Mouse (Mus musculus) heart, embryonic 16.5 days (tissue): Measurements from ENCODE around the gene Gtf2a2. TPM values are rescaled to one million over a fixed set of nuclear protein-coding genes. Genes with fewer than 3 reads are reported as not detected.
A peak's percentile ranks its signal among the peaks of the same experiment; 100 is the strongest.

Source experiments
- ATAC-seq: fragments of 200-750 bp; cut with Nextera tagmentation; replicated peaks from 2 replicates; pipeline ENCODE4 v1.8.0; 2017; ENCODE audit warnings: moderate number of reproducible peaks; ENCODE audit not compliant: insufficient read depth, low FRiP score; ENCODE audit errors: extremely low read depth
- H3K27ac ChIP-seq: fragments of 300-500 bp; sonication (generic); 2 replicates; pipeline ENCODE4 v1.5.1; 2014; ENCODE audit warnings: mild to moderate bottlenecking, low read length, control low read depth, moderate library complexity
- H3K27me3 ChIP-seq: fragments of 300-500 bp; sonication (generic); 2 replicates; pipeline ENCODE4 v1.6.1; 2014; ENCODE audit warnings: low read length, mixed read lengths; ENCODE audit not compliant: control insufficient read depth, insufficient read depth
- H3K36me3 ChIP-seq: fragments of 300-500 bp; sonication (generic); 2 replicates; pipeline ENCODE4 v1.6.1; 2014; ENCODE audit not compliant: control insufficient read depth, insufficient read depth
- H3K4me1 ChIP-seq: fragments of 300-500 bp; sonication (generic); 2 replicates; pipeline ENCODE4 v1.6.1; 2014; ENCODE audit warnings: low read length, mixed read lengths; ENCODE audit not compliant: control insufficient read depth, insufficient read depth
- H3K4me2 ChIP-seq: fragments of 300-500 bp; sonication (generic); 2 replicates; pipeline ENCODE4 v1.6.1; 2014; ENCODE audit warnings: low read depth, mild to moderate bottlenecking, control low read depth, low read length
- H3K4me3 ChIP-seq: fragments of 300-500 bp; sonication (generic); 2 replicates; pipeline ENCODE4 v1.5.1; 2014; ENCODE audit warnings: mild to moderate bottlenecking, control low read depth, low read length
- H3K9ac ChIP-seq: fragments of 300-500 bp; sonication (generic); 2 replicates; pipeline ENCODE4 v1.6.1; 2014; ENCODE audit warnings: low read length, control low read depth
- H3K9me3 ChIP-seq: fragments of 300-500 bp; sonication (generic); replicated peaks from 2 replicates; pipeline ENCODE4 v1.6.1; 2016; ENCODE audit warnings: low read length; ENCODE audit not compliant: control insufficient read depth
- WGBS: fragments of 180-500 bp; shearing (Covaris S2); extraction: QIAGEN DNeasy Blood & Tissue Kit; methylation state at CpG from one replicate; pipeline ENCODE4 v1.1.7; 2014; 5-methylcytosine and 5-hydroxymethylcytosine counted together
- polyA plus RNA-seq: library from polyadenylated mRNA; unstranded; fragments of >200 nt; fragmentation: Nextera tagmentation; extraction: Ambion mirVana; gene quantifications from 2 replicates; pipeline ENCODE4 v1.2.1, GENCODE M21; 2015

Gtf2a2 gene
- polyA plus RNA-seq, 1 experiment from 2014 or later, result 183 TPM

DNA sequence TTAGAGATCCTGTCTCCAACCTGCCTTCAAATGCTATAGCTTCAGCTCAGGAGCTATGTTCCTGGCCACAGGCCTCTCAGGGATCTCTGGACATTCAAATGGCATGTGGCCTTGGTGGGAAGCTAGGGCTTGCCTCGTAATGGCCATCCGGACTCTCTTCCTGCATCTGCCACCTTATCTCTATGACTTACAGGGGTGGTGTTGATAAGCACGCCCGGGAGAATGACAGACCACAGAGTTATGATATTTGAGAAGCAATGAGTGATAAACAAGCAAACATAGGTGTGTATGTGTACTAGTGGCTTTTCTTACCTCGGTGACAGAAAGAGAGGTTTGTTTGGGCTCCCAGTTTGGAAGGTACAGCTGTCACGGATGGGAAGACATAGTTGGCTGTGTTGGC is 33.9 kb downstream of the Gtf2a2 start:
- ATAC-seq, result no peak
- no peak overlapping the region for H3K9ac ChIP-seq
- no peaks in the 10 kb centered on the region for H3K27me3 ChIP-seq
- H3K4me2 ChIP-seq, result no peak overlapping the region
- no peak overlapping the region for H3K4me3 ChIP-seq
- H3K9me3 ChIP-seq, result no peaks in the 10 kb centered on the region
- no peak overlapping the region for H3K27ac ChIP-seq
- H3K4me1 ChIP-seq, result no peaks in the 10 kb centered on the region; the same call in 1 of the 2 replicates
- H3K36me3 ChIP-seq, result no peaks in the 10 kb centered on the region
- WGBS, result 50% methylated on average over 6 of the region's 6 CpGs

DNA sequence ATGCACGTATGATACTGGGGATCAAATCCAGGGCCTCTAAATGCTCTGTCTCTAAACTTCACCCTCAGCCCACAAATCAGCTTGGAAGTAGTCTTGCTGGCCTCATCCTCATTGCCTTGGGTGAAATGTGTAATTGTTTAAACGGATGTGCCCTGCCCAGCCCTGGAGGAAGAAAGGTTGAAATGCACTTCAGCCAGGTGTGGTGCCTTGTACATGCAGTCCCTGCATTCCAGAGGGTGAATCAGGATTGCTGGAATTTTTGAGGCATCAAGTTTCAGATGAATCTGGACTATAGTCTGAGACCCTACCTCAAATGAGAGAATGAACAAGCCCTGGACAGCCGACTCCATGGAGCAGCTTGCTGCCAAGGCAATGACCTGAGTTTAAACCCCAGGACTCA is 35.5 kb downstream of the Gtf2a2 start:
- no peak for ATAC-seq
- Histone ChIP-seq H3K9me3 (no peaks in the 10 kb centered on the region), H3K9ac (no peak overlapping the region), H3K4me1 (no peaks in the 10 kb centered on the region; the same call in 1 of the 2 replicates), H3K27ac (no peak overlapping the region), H3K4me3 (no peak overlapping the region), H3K36me3 (no peaks in the 10 kb centered on the region), H3K27me3 (no peaks in the 10 kb centered on the region), H3K4me2 (no peak overlapping the region)
- WGBS, result 64% methylated on average over 3 of the region's 3 CpGs

DNA sequence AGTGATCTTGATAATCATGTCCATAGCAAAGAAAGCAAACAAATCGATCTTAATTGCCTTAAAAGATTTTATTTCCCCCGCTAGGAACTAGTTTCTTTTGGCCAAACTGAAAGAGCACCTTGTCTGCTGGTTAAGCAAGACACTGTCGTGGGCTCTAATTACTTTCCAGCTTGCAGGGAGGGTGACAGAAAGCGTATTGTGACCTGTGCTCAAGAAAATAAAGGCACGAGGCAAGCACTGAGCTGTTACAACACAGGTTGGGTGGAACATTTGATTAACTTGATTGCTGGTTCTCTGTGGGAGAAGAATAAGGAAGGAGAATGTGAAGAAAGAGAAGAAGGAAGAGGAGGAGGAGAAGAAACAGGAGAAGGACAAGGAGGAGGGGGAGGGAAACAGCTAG is 35.9 kb downstream of the Gtf2a2 start:
- no peaks in the 10 kb centered on the region for H3K27me3 ChIP-seq
- H3K4me1 ChIP-seq, result no peaks in the 10 kb centered on the region; the same call in 1 of the 2 replicates
- no peaks in the 10 kb centered on the region for H3K9me3 ChIP-seq
- no peak overlapping the region for H3K27ac ChIP-seq
- no peak overlapping the region for H3K4me3 ChIP-seq
- WGBS, result 59% methylated on average over 5 of the region's 5 CpGs
- no peak for ATAC-seq
- H3K4me2 ChIP-seq, result no peak overlapping the region
- H3K36me3 ChIP-seq, result no peaks in the 10 kb centered on the region
- H3K9ac ChIP-seq, result no peak overlapping the region

DNA sequence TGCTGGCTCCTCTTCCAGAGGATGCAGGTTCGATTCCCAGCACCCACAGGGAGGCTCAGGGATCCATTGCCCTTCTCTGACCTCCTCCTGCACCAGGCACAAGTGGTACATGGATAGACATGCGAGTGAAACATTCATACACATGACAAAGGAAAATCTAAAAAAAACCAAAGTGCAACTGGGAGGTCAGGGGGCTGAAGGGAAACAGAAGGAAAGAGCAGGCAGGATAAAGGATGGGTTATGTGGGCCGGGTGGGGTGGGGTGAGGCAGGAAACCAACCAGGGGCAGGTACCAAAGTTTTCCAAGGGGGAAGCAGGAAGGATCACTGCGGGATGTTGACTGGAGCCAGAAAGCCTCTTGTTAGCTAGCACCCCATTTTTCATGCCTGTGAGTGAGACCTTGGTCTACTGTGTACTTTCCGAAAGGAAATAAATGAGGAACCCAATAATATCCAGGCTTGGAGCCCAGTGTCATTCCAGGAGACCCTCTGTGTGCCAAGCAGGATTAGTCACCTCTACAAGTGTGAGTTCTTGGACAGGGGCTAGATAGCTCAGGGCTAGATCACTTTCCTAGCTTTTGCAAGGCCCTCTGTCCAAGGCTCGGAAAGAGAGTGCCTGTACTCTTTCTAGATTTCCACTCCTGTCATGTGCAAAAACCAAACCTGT is 36.5 kb downstream of the Gtf2a2 start:
- no peak for ATAC-seq
- Histone ChIP-seq H3K27me3 (no peaks in the 10 kb centered on the region), H3K4me1 (no peaks in the 10 kb centered on the region; the same call in 1 of the 2 replicates), H3K4me2 (no peak overlapping the region), H3K9me3 (no peaks in the 10 kb centered on the region), H3K9ac (no peak overlapping the region), H3K36me3 (no peaks in the 10 kb centered on the region), H3K4me3 (no peak overlapping the region), H3K27ac (0 out of 2 replicates have a peak overlapping the region, but pooled peaks have one; percentile 9)
- 46% methylated on average over 6 of the region's 6 CpGs for WGBS

- Histone ChIP-seq H3K9me3 (no peaks in the 10 kb centered on the region), H3K27me3 (no peaks in the 10 kb centered on the region), H3K4me1 (no peaks in the 10 kb centered on the region; the same call in 1 of the 2 replicates), H3K9ac (no peak overlapping the region), H3K4me3 (no peak overlapping the region), H3K4me2 (no peak overlapping the region), H3K36me3 (no peaks in the 10 kb centered on the region), H3K27ac (0 out of 2 replicates have a peak overlapping the region, but pooled peaks have one; percentile 9)
- ATAC-seq, result no peak
- WGBS, result 29% methylated on average over 3 of the region's 3 CpGs
Measured at GRCm38 (mm10) chr9:70049416-70049783, 37.0 kb downstream of the Gtf2a2 start.

DNA sequence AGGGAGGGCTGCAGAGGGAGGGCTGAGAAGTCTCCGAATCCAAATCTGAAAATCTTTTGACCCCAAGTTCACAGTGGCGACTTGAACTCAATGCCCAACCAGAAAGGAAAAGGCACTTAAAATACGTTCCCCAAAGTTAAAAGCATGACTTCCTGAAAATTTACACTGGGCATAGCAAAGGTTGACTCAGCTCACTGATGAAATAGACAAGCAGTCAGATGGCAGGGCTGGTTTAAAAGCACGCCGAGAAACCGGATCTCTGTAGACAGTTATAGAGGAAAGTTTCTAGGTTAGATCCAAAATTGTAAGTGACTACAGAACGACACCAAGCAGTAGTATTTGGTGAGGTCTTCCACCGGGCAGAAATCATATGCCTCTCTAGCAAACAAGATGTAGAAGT is 37.5 kb downstream of the Gtf2a2 start:
- no peaks in the 10 kb centered on the region for H3K36me3 ChIP-seq
- H3K27ac ChIP-seq, result no peak overlapping the region
- no peak for ATAC-seq
- no peaks in the 10 kb centered on the region for H3K27me3 ChIP-seq
- no peak overlapping the region for H3K4me3 ChIP-seq
- H3K4me1 ChIP-seq, result no peaks in the 10 kb centered on the region; the same call in 1 of the 2 replicates
- H3K9me3 ChIP-seq, result no peaks in the 10 kb centered on the region
- 34% methylated on average over 8 of the region's 8 CpGs for WGBS
- H3K9ac ChIP-seq, result no peak overlapping the region
- H3K4me2 ChIP-seq, result no peak overlapping the region

- Histone ChIP-seq H3K9ac (no peak overlapping the region), H3K4me2 (no peak overlapping the region), H3K4me3 (no peak overlapping the region), H3K9me3 (no peaks in the 10 kb centered on the region), H3K27ac (no peak overlapping the region), H3K36me3 (no peaks in the 10 kb centered on the region), H3K4me1 (no peaks in the 10 kb centered on the region; the same call in 1 of the 2 replicates), H3K27me3 (no peaks in the 10 kb centered on the region)
- 66% methylated on average over 3 of the region's 3 CpGs for WGBS
- no peak for ATAC-seq
Measured at GRCm38 (mm10) chr9:70052730-70053129, 40.4 kb downstream of the Gtf2a2 start.

- ATAC-seq, result no peak
- H3K9ac ChIP-seq, result no peak overlapping the region
- H3K4me1 ChIP-seq, result no peaks in the 10 kb centered on the region; the same call in 1 of the 2 replicates
- H3K27ac ChIP-seq, result no peak overlapping the region
- H3K4me3 ChIP-seq, result no peak overlapping the region
- H3K4me2 ChIP-seq, result no peak overlapping the region
- WGBS, result 41% methylated on average over 3 of the region's 3 CpGs
- no peaks in the 10 kb centered on the region for H3K9me3 ChIP-seq
- H3K36me3 ChIP-seq, result no peaks in the 10 kb centered on the region
- H3K27me3 ChIP-seq, result no peaks in the 10 kb centered on the region
Measured at GRCm38 (mm10) chr9:70053411-70053810, 41.1 kb downstream of the Gtf2a2 start.

DNA sequence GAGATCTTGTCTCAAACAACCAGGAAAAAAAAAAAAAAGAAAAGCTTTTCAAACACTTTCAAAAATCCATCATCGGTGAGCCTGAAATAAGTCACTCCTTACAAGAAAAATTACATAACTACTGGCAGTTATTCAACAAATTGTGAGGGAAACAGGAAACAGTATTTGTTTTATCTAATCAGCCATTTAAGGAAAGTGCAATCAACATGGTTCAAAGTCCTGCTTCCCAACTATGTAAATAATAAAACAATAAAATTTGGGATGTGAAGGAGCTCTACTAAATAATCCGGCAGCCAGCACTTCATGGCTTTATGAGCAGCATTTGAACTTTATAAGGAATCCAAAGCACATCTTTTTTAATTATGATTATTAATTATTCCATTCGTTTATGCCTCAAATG is 49.7 kb downstream of the Gtf2a2 start:
- Histone ChIP-seq H3K27me3 (no peaks in the 10 kb centered on the region), H3K9me3 (no peaks in the 10 kb centered on the region), H3K4me2 (no peak overlapping the region), H3K4me3 (no peak overlapping the region), H3K36me3 (no peaks in the 10 kb centered on the region), H3K27ac (no peak overlapping the region), H3K9ac (no peak overlapping the region), H3K4me1 (no peaks in the 10 kb centered on the region)
- ATAC-seq, result no peak
- WGBS, result 75% methylated on average over 3 of the region's 3 CpGs
